Mouse (Mus musculus) frontal cortex, adult (tissue): Measurements from ENCODE around the gene Copg1.

Experiments used
- ATAC-seq: cut with Nextera tagmentation; 2 replicates; pipeline ENCODE4 v1.9.2; 2017; ENCODE audit warnings: mild to moderate bottlenecking, moderate library complexity, mixed read lengths; ENCODE audit not compliant: low TSS enrichment

The Copg1 gene

GRCm38 (mm10) chr6:87887594-87888233 is at the start of gene Copg1:
TSS of gene Copg1 (plus strand) at chr6:87887814.
- ATAC-seq = peak; percentile 82

GRCm38 (mm10) chr6:87838551-87839197 is 48.9 kb upstream of the Copg1 start, which contains the start of gene Isy1:
TSS of gene Isy1 (minus strand) at chr6:87838798.
- ATAC-seq = peak; percentile 94

- no peak for ATAC-seq
Observed at GRCm38 (mm10) chr6:87839797-87840341, 47.7 kb upstream of the Copg1 start.

- no peak for ATAC-seq
Observed at GRCm38 (mm10) chr6:87841635-87842034, 46.0 kb upstream of the Copg1 start.

GRCm38 (mm10) chr6:87842254-87842653 is 45.4 kb upstream of the Copg1 start:
- ATAC-seq = no peak

- no peak for ATAC-seq
Observed at GRCm38 (mm10) chr6:87845031-87845695, 42.5 kb upstream of the Copg1 start.

GRCm38 (mm10) chr6:87846813-87847212 is 40.8 kb upstream of the Copg1 start:
- ATAC-seq = no peak

GRCm38 (mm10) chr6:87849780-87850154 is 37.8 kb upstream of the Copg1 start:
- no peak for ATAC-seq

GRCm38 (mm10) chr6:87850155-87850899 is 37.3 kb upstream of the Copg1 start:
- ATAC-seq = peak; percentile 62

GRCm38 (mm10) chr6:87850900-87851614 is 36.6 kb upstream of the Copg1 start, which contains the start of gene Cnbp:
TSS of gene Cnbp (minus strand) at chr6:87851106.
- peak; percentile 94 for ATAC-seq

- no peak for ATAC-seq
Observed at GRCm38 (mm10) chr6:87851871-87852270, 35.7 kb upstream of the Copg1 start.

GRCm38 (mm10) chr6:87853446-87853845 is 34.2 kb upstream of the Copg1 start:
- no peak for ATAC-seq

GRCm38 (mm10) chr6:87857071-87857470 is 30.5 kb upstream of the Copg1 start:
- peak; percentile 97 for ATAC-seq

GRCm38 (mm10) chr6:87866211-87866610 is 21.4 kb upstream of the Copg1 start:
- no peak for ATAC-seq

- ATAC-seq = 0 out of 2 replicates have a peak, but pooled peaks have one; percentile 9
Observed at GRCm38 (mm10) chr6:87867256-87867655, 20.4 kb upstream of the Copg1 start.

- ATAC-seq = peak; percentile 58; the same call in 1 of the 2 replicates
Observed at GRCm38 (mm10) chr6:87868871-87869506, 18.6 kb upstream of the Copg1 start.

- no peak for ATAC-seq
Observed at GRCm38 (mm10) chr6:87870440-87870839, 17.2 kb upstream of the Copg1 start.

GRCm38 (mm10) chr6:87871240-87871639 is 16.4 kb upstream of the Copg1 start:
- ATAC-seq = no peak

- no peak for ATAC-seq
Observed at GRCm38 (mm10) chr6:87873104-87873503, 14.5 kb upstream of the Copg1 start.

- ATAC-seq = no peak
Observed at GRCm38 (mm10) chr6:87873963-87874362, 13.7 kb upstream of the Copg1 start.

GRCm38 (mm10) chr6:87875083-87875482 is 12.5 kb upstream of the Copg1 start:
- peak; percentile 44; the same call in 1 of the 2 replicates for ATAC-seq
